Mouse (Mus musculus) mouse trophoblast stem cell (cell line): Measurements from ENCODE around the gene Slc23a4.

Experiments
- in situ Hi-C, 2 experiments: fragments of 300-500 bp; cut with MseI, MboI; formaldehyde crosslinking; loops; 2 replicates in 1 of 2; 3 replicates in 1 of 2; pipeline ENCODE4 v1.15.1; 2025

The Slc23a4 gene

DNA sequence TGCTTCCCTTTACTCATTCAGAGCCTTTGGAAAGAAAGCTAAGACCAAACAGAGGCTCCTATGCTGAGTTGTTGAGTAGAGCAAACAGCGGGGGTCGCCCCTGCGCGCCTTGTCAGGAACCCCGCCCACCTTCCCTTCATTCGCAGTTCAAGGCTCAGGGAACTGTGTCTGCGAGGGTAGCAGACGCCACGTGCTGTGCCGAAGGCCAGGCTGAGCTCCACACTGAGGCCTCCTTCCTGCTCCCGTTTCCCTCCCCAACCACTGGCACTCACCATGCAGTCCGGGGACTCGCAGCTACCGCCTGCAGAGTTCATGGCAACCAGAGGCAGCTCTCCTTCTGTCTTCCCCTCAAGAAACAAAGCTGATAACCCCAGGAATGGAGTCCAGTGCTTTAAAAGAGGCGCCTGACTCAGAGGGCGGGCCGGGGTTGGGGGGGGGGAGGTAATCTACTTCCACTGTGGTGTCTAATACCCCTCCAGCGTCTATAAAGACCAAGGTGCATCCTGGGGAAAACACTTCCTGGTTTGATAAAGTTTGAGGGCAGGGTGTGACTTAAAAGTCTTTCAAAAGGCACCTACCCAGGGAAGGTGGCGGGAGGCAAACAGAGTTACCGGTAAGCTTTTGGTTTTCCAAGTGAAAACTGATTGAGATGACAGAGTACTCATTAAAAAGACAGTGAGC, at the start of gene Slc23a4:
Gene Slc23a4 (minus strand): TSS at position 324 of the 681 bp plus-strand sequence.
- in situ Hi-C loops: no loop called here

DNA sequence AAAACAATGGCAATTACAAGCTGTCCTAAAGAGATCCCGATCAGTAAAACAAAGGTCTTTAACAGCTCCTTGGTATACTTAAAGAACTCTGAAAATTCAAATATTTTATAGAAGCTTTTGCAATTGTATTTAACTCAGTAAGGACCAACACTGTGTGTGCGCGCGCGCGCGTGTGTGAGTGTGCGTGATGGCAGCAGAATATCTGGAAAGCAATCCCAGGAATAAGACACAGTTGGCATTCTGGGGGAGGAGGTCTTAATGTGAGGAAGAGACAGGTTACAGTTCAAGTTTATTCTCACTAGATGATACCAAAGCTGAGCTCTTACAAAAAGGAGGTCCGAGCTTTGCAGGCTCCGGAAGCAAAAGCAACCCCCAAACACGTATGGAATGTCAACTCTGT, 45.1 kb upstream of the Slc23a4 start:
- in situ Hi-C loops: no loop called here

DNA sequence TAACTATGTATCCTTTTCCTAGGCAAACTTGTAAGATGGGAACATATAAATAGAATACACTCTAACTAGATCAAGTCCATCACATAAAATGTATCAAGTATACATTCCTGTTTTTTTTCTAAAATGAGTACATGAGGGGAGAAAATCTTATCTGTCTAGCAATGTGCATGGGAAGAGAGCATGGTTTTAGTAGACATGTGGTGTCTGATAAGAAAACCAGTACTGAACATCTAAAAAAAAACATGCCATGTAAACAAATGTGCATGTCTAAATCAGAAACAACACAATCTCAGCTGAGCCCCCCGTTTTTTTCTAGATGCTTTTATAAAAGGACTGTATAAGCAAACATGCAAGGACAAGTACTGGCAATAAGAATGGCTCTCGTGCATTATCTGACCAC, 44.5 kb upstream of the Slc23a4 start:
- in situ Hi-C loops: no loop called here

DNA sequence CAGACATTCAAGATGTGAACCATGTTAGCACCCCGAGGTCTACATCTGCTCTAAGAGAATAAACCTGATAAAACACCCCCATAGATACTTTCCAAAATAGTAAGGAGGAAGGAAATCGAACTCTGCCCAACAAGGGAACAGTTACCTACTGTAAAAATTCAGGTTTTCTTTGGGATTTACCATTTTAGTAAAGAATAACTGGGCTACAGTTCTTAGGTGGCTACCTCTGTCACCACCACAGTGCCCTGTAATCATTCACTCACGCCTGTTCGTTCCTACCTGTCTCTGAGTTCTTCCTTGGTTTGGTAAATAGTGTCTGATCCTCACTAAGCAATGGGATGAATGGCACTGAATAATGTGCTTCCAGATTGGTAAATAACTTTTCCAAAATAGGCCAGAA, 42.6 kb upstream of the Slc23a4 start:
- in situ Hi-C loops: no loop called here

DNA sequence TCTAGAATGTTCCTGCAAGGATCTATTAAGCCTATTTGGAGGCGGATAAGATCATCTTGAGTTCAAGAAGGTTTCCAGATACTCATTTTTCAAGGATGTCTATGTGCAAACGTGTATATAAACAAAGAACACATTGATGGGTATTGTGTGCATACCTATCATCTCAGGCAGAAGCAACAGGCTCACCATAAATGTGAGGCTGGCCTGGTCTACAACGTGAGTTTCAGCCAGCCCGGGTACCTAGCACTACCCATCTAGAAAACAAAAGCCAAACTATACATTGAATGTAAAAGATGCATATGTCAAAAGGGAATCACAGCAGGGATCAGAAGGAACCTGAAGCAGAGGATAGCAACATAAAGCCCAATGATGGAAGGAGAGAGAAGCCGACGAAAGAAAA, 42.0 kb upstream of the Slc23a4 start:
- in situ Hi-C loops: no loop called here

DNA sequence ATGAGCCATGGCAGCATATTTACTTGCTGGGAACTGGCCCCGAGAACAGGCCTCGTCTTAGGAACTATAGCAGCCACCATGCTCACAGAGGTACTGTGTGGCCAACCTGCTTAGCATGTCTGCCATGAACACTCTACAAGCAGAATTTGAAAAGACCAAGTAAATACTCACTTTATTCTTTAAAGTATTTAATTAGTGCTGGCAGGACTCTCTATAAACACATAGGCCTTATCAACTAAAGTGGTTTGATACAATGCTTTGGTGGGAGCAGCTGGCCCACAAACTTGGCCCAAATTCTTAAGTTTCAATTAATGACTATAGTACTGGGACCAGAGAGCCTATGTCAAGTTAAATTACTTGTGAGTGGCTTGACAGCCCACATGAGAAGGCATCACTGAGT, 39.8 kb upstream of the Slc23a4 start:
- in situ Hi-C loops: no loop called here

DNA sequence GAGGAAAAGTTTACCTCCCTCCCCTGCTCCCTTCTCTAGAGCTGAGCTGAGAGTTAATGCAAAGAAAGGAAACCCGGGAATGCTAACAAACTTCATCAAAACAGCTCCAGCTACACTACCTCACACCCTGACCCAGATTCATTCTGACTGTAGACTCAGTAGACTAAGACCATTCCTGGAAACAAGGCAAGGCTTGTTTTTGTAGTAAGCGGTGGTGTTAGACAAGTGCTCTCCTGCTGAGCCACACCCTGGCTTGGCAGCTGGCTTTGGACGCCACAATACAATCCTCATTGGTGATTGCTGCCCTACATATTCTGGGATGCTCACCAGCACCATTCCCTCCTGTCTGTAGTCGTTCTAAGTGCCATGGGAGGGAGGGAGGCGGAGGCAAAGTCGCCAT, 39.1 kb upstream of the Slc23a4 start:
- in situ Hi-C loops: no loop called here

DNA sequence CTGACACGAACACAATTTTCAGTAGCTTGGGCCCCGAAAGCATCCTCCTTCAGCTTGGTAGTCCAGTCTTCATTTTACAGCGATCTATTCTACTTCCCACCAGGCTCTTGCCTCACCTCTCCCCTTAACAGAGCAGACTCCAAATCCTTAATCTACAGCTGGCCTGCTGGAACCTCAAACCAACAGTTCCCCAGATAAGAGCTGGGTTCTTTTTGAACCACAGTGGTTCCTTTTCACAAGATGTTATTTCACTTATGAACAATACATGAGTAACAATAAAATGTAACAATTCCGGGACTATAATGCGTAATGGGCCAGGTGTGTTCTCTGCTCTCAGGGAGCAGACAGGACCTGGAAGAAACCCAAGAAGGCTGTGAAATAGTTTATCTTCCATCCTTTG, 28.4 kb upstream of the Slc23a4 start:
- in situ Hi-C loops: no loop called here

DNA sequence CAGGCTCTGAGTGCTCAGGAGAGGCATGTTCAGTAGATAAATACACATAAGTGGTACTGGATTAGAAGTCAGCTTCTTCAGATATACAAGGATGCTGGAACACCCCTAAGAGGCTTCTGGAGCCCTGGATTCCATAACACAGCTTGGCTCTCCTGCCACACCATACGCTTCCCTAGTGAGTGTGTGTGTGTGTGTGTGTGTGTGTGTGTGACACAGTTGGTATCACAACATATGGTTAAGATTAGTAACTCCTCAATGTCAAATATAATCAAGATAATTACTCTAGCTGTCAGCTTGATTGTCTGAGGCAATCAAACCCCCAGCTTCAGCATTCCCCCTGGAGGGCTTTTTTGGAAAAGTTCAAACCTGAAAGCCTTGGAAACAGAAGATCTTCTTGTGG, 23.7 kb upstream of the Slc23a4 start:
- in situ Hi-C loops: no loop called here

DNA sequence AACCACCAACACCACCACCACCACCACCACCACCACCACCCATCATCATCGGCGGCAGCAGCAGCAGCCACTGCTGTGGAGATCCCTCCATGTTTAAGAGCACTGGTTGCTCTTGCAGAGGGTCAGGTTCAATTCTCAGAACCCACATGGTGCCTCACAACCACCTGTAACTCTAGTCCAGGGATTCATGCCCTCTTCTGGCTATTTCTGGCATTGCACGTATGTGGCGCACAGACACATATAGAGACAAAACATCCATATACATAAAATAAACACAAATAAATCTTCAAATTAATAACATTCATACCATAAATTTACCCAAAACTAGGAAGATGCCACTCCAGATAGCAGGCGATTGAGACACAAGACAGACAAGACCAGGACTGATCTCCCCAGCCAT, 22.5 kb upstream of the Slc23a4 start:
- in situ Hi-C loops: no loop called here

DNA sequence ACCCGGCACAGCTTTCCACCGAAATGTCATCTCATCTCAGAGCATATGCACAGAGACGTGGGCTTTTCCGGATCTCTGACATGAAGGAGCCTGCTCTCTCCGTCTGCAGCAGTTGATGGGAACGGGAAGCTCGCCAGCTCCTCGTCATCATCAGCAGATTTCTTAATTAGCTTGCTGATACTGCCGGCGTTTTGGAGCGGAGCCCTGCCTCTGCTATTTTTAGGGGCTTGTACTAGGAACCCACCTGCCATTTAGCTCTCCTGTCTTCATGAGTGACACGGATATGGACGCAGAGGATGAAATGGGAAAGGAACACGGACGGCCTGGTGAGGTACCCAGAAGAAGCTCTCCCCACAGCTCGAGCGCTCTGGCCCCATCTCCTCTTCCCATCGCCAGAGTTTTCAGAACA, 14.1 kb upstream of the Slc23a4 start:
- in situ Hi-C loops: no loop called here

DNA sequence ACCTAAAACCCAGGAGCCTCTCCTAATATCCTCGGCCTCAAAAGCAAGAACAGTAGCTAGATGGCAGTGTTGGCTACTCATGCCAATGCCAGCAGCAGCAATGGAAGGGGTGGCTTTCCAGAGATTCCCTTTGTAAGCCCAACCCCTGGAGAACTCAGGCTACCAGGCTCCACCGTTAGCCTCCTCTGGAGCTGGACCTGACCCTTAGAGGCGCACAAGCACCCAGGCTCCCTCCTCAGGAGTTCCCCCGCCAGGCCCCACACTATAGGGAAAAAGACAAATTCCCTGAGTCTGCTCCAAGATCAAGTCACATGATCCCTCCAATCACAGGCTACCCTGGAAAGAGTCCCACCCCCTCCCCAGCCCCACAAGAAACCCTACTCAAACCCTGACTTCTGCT, 10.9 kb upstream of the Slc23a4 start:
- in situ Hi-C loops: loop anchor here (5.0 kb wide), 1 partner anchor 62 kb away; no protein-coding TSS in a partner anchor

DNA sequence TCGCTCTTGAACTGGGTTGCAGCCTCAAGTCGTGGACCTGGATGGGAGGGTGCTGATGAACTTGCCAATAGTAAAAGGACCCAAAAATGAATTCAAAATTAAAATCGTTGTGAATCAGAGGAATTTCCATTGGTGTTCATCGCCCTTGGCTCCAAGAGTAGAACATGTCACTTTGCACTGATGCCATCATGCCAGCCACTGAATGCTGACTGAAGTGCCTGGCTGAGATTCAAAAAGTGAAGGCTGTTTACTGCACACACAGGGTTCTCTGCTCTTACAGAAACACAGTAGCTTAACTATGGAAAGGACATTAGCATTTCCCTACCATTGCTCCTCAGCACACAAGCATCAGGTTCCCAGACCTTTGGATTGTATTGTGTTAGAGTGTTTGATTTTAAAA, 8.3 kb upstream of the Slc23a4 start:
- in situ Hi-C loops: loop anchor here (5.0 kb wide), 1 partner anchor 59 kb away; no protein-coding TSS in a partner anchor

DNA sequence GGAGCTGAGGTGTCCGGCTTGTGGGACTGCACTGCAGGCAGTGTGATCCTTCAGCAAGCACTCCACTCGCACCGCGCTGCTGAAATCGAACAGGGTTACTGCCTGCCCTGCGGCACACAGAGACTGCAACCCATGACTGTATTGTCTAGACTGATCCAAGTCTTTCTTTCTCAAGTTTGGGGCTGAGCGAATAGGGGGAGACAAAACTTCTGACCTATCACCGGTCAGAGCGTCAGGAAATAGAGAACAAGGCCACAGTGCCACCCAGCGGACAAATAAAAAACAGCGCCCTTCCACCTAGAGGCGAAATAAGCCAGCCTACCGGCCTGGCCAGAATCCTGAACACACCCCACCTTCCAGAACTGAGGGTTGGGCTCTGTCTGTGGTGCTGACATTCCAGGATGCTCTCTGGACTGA, 7.1 kb upstream of the Slc23a4 start:
- in situ Hi-C loops: loop anchor here (5.0 kb wide), 1 partner anchor 58 kb away; no protein-coding TSS in a partner anchor

DNA sequence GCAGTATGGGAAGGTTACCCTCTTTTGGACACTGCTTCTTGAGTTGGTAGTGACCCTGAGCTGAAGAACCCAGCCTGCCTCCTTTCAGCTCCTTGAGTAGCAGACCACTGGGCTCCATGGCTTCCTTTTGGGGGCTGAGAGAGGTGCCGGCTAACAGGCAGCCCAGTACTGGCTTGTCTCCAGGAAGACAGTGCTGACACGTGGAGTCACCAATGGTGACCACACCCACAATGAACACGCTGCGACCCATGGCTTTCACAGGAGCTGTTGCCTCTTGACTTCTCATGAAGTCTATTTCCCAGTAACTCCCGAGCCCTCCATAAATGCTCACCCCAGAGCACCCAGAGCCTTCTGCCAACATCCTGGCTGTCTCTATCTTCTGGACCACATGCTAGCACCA, 6.5 kb upstream of the Slc23a4 start:
- in situ Hi-C loops: loop anchor here (5.0 kb wide), 1 partner anchor 57 kb away; no protein-coding TSS in a partner anchor

DNA sequence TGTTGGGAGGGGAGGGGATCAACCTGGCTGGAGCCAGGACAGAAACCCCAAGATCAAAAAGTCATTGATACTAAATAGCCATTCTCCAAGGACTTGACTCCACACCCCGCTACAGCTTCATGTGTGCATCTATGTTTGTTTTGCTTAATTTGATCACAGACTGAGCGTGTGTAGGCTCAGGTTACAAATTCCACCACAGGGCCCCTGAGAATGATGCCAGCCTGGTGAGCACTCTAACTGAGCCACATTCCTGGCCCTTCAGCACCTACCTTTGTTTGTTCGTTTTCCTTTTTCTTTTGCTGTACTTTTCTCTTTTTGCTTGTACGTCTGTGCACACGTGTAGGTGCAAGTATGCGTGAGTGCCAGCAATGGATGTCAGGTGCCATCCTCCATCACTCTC, 1.1 kb upstream of the Slc23a4 start:
- in situ Hi-C loops: no loop called here

DNA sequence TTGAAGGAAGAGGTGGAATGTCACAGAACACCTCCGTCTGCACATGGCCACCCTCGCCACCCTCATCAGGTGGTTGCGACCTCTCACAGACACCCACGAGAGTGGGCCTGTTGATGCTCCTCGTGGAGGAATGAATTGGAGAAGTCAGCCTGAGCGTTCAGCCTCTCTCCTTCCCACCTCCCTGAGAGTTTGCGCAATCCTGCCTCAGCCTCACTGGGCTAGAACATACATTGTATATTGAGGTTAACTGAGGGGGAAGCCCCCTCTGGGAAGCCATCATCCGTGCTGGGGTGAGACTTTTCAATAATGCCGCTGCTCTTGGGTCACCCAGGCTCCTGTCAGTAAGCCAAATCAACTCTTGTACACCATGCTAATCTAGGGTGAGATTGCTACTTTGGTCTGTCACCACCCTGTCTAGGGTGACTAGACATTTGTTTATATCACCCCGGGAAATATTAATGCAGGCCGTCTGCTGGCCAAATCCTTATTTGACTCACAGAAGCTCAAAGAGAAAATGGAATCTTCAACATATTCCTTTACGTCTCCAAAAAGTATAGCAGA, 1.0 kb downstream of the Slc23a4 start:
- in situ Hi-C loops: no loop called here

DNA sequence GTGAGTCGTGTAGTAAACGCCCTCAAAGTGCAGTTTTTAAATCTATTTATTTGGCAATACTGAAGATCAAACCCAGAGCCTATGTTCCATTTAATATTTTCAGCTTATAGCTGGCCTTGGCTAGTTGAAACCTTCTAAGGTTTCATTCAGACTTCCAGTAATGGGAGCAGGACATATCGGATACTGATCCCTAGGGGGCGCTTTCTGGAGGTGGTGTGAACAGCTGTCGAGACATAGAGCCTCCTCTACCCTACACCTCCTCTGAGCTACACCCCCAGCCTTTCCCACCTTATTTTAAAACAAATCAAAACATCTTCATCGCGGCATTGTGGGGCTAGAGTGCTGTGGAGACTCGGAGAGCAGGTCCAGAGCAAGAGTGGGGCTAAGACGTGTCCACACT, 7.5 kb downstream of the Slc23a4 start:
- in situ Hi-C loops: no loop called here

DNA sequence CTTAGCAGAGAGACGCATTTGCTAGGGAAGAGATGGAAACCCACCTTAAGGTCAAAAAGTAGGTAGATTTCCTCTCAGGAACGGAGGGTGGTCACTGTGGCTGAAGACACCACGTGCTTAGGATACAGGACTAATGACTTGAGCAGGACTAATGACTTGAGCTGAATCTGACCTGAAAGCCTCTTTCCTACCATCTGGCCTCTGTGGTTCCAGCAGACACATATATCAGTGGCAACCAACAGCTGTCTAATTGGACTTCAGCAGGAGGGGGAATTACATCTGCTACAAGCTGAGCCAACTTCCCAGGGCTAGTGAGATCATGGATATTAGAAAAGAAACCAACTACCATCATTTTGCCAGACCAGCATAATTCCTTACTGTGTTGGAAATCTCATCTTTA, 8.9 kb downstream of the Slc23a4 start:
- in situ Hi-C loops: no loop called here

DNA sequence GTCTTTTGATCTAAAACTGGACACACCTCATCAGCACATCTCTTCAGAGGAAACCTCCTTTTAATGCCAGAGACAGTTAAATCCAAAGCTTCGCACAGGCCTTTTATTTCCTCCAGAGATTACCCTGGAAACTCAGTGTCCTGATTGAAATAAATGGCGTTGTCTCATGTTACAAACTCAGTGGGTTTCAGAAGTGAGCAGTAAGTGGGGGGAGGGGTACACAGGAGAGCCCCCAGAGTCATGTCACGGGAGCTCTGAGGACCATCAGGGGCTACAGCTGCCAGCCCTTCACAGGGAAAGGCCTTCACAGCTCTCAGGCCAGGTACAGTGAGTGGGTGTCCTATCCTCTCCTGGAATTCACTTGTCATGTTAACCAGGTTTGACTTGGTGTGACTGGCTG, 17.0 kb downstream of the Slc23a4 start:
- in situ Hi-C loops: no loop called here

DNA sequence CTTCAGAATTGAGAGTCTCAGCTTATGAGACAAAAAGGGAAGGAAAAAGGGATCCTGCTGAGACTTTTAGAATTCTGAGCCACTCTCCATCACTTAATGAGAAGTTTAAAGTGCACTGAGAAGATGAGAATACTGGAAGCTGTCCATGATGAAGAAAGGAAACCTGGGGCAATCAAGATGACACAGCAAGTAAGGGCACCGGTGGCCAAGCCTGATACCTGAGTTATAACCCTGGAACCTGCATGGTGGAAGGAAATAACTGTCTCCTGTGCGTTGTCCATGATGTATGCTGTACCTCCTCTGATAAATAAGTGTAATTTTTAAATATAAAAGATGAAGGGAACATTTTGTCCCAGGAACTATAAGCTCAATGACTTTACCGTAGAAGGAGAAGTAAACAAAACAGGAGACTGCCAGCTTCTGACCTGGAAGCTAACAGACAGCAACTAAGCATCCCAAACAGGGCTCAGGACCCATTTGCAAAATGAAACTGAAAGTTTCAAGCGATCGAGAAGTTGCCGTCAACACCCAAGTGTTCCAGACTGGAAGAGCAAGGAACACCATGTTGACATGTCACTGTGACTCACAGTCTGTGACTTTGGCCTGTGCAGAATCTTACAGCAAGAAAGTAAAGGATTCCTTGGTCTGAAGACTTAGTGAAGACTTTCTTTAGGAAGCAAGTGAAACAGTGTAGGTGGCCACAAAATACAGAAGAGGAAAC, 22.2 kb downstream of the Slc23a4 start:
- in situ Hi-C loops: no loop called here

DNA sequence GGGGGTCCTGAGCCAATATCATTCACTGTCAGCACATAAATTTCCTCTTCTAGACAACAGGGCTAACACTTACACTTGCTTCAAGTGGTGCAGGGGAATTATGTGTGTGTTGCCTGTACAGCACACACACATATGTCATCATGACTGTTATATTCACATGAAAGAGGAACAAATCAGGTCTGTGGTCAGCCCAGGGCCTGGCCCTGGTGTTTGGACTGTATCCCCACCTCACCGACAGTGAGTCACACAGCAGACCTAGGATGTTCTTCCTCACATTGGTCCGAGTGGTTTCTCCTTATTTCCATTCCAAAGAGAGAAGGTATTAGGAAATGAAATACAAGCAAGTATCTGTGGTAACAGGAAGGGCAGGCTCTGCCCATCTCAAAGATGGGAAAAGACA, 23.7 kb downstream of the Slc23a4 start:
- in situ Hi-C loops: no loop called here

DNA sequence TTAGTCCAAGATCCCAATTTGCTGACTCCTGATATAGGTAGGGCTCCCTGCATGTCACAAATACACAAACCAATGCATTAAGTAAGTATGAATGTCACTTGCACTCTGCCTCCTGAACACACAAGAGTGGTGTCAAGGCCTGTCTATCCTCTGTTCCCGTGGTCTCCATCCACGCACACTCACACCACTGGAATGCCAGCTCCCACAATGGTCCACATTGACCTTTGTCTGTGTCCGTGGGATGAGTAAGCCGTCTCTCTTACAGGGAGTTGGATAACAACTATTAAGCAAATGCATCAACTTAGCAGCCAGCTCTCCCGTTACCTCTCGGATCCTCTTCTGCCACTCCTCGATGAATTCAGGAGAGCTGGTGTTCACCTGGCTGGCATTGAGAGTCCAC, 29.1 kb downstream of the Slc23a4 start:
- in situ Hi-C loops: no loop called here
